Mouse (Mus musculus) thymus, adult 2 months (tissue): ENCODE results near the gene Ctnnal1.

Experiments
- CTCF ChIP-seq: fragments of 200-500 bp; IDR thresholded peaks from 2 replicates; pipeline ENCODE4 v1.5.1; 2012; ENCODE audit warnings: mild to moderate bottlenecking, control low read depth, low read length, moderate library complexity, borderline replicate concordance; ENCODE audit not compliant: control insufficient read depth, poor library complexity, insufficient read depth; ENCODE audit errors: extremely low read depth
- POLR2A ChIP-seq: fragments of 200-500 bp; IDR thresholded peaks from 2 replicates; pipeline ENCODE4 v1.6.1; 2012; ENCODE audit warnings: mild to moderate bottlenecking, low read length, control low read depth, moderate library complexity; ENCODE audit not compliant: control insufficient read depth, poor library complexity, insufficient read depth; ENCODE audit errors: extremely low read depth

DNA sequence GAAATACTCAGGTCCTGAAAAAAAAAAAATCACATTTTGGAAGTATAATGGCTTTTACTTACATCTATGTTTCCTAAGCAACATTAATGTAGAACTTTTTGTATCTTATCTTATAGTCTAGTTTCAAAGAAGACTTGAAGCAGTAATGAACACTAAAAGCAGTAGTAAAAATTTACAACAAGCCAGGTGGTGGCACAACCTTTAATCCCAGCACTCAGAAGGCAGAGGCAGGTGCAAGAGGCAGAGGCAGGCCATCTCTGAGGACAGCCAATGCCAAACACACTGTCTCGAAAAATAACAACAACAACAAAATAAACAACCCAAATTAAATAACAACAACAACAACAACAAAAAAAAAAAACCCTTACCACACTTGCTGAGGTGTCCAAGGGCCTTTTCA, 93.9 kb downstream of the Ctnnal1 start:
- no peak for TF ChIP-seq CTCF
- TF ChIP-seq POLR2A = no peak
